Mouse (Mus musculus) MEL-GATA-1-ER (cell line): ENCODE measurements around the gene Tcf7l1.

ENCODE experiments used
- DNase-seq: peaks from one replicate; pipeline ENCODE4 v3.0.0-alpha.2; 2012; ENCODE audit warnings: low read depth; ENCODE audit errors: extremely low read depth

Gene Tcf7l1

DNA sequence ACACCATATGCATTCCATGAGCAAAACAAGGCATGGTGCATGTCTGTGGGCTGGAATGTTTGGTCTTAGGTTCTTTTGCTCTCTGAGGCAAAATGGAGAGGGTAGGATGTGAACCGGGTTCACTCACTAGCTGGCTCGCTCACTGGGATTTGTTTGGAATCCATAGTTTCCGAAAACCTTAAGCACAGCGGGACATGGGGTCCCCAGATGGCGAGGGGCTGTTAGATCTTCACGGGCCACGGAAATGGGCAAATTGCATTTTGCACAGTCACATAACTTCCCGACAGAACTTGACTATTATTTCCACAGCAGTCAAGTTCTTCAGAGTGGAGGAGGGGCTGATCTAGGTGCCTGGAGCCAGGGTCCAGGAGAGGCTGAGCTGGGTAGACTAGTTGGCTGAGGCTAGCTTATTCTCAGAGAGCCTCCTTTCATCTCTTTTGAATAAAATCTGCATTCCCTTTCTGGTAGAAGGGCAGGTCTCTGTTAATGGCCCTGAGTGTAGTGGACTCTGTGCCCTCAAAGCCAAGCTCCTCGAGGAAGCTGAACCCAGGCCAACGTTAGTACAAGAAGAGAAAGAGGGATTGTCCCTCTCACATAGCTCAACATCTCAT is 78.1 kb downstream of the Tcf7l1 start:
- no peak for DNase-seq

GRCm38 (mm10) chr6:72699467-72700126 is 89.5 kb downstream of the Tcf7l1 start:
- DNase-seq: no peak

DNA sequence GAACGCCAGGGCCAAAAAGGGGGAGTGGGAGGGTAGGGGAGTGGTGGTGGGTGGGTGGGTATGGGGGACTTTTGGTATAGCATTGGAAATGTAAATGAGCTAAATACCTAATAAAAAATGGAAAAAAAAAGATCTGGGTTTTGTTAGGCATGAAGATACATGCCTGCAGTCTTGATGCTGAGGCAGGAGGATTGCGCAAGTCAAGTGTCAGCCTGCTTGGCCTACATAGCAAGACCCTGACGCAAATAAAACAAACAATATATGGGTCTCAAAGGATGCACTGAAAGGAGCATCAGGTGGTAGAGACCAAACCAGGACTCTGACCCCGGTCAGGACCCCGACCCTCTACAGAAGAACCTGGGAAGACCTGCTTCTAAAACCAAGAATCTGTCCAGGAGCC is 90.5 kb downstream of the Tcf7l1 start:
- DNase-seq: no peak

DNA sequence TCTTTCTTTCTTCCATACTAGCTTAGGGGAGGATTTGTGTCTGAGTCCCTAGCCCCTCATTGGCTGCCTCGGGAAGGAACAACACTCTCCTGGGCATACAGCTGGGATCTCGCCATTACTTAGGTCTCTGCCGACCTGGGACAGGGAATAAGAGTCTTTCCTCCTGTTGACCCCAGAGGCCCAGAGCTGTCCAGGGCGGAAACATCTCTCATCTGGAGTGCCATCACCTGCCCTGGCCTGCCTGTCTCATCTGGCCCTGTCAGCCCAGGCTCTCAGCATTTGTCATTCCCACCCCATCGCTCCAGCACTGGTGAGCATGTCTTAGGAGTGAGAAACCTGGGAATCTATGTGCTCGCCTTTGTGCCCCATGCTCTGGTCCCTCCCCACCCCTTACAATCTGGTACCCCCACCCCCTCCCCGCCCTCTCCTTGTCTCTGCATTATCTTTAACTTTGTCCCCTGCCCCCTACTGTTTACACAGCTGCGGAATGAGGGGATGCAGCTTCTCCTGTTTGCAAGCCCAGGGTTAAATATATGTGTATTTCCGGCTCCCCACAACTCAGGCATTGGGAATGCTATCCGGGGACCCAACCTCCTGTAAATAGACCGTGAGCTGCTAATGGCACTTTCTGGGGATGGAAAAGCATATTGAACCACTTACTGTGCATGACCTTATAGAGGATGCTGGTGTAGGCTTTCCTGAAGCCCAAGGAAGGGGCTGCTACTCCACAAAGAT is 92.3 kb downstream of the Tcf7l1 start:
- DNase-seq: no peak

DNA sequence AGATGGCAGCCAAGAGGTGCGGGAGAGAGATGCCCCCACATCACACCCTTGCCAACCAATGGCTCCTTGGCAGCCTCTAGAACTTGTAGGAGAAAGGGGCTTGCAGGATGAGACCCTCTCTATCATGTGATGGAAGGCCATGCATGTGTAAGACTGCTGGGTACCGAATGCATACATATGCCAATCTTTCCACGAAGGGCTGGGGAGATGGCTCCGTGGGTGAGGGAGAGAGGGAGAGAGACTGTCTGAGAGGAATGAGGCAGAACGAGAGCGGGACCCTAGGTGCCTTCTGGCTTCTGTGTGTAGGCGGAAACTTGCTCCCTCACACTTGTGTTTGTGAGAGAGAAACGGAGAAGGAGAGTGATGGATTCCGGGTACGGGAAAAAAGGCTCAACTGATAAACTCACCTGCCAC is 94.3 kb downstream of the Tcf7l1 start:
- no peak for DNase-seq

DNA sequence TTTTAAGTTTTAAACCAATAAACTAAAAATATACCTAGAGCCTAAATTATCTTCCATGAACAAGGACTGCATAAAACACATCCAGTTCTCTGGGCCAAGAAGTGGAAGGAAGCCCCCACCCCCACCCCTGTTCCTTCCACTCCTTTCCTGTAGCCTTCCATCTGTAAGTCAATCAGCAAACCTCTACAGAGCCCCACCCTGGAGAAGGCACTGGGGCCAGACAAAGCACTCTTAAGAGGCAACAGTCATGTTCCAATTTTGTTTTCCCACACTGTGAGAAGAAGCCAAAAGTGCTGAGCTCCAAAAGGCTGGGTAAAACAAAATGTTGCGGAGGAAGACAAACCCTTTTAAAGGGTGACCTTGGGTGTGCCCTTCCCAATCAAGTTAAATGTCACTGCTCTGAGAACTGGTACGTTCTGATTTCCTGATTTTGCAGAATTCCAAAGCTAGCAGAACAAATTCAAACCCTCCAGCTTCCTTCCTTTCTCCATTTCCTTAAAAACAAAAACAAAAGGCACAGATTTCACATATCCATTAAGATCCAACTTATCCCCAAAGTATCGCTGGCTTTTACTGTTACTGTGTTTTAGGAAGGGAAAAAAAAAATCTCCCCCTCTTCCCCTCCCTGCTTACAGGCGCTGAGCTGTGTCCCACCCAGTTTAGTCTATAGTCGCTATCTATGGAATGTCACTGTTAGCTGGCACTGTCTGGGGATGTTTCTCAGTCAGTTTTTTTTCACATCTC is 94.8 kb downstream of the Tcf7l1 start:
- no peak for DNase-seq

DNA sequence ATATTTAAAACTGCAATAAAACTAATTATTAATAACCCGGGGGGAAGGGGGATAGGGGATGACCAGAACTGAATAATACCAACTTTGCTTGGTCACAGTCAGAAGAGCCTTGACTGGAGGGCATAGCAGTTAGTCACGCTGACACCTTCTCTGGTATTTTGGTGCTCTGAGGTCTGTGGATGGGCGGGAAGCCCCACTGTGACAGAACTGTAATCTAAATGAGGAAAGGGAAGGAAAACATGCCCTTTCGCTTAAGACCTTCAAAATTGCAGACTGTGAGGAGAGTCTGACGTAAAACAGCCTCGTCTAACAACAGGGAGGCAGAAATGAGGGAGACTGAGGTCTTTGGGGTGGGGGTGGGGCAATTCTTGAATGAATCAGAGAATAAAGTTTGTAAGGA is 96.6 kb downstream of the Tcf7l1 start:
- no peak for DNase-seq

DNA sequence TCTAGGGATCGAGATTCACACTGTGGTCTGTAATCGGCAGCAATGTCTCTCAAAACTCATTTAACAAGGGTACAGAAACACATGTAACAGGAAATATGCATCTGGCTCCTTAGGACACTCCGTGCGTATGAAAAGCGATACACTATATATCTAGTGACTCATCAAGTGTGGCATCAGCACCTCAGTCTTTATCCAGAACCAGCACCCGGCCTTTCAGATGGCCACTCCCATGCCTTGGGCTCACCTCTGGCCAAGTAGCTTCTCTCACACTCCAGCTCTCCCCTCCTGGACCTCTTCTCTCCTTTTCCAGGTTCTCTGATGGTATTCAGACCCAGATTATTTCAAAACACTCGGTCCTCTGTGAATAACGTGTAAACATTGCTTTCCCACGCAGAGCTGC is 97.5 kb downstream of the Tcf7l1 start:
- DNase-seq: no peak

- no peak for DNase-seq
Observed at GRCm38 (mm10) chr6:72690595-72690994, 98.5 kb downstream of the Tcf7l1 start.

DNA sequence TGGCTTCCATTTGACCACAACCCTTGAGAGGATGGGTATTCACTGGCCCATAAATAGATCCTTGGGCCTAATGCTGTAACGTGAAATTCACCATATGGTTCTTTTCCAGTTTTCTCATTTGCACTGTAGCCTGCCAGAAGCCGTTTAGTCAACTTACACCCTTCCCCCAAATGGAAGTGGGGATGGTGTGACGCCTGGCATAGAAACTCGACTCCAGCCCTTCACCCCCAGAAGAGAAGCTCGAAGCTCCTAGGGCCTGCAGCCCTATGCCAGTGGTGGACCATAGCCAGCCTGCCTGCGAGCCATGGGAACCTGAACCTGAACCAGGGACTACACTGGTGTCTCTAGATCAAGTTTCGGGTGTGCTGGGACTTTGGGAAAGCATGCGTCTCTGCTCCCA is 99.1 kb downstream of the Tcf7l1 start:
- no peak for DNase-seq

DNA sequence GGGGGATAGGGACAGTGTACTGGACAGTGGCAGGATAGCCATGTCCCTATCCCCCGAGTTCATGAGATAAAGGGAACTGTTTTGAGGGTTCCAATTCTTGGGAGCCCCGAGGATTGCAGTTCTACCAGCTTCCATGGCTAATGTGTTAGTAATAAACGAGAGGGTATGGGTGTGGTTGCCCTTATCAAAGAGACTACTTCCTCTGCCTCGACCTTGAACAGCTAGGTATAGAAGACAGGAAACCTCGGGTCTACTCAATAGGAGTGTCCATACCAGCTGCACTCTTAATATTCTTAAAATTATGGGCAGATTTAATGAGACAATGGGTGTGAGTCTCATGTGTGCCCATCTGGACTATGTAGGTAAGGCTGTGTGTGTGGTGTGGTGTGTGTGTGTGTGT is 100.0 kb downstream of the Tcf7l1 start:
- DNase-seq: peak; percentile 6

GRCm38 (mm10) chr6:72685165-72685564 is 103.9 kb downstream of the Tcf7l1 start:
- DNase-seq: no peak

- DNase-seq: no peak
Observed at GRCm38 (mm10) chr6:72684260-72684805, 104.7 kb downstream of the Tcf7l1 start.

GRCm38 (mm10) chr6:72682238-72682637 is 106.8 kb downstream of the Tcf7l1 start:
- DNase-seq: no peak

- no peak for DNase-seq
Observed at GRCm38 (mm10) chr6:72680936-72681335, 108.1 kb downstream of the Tcf7l1 start.

DNA sequence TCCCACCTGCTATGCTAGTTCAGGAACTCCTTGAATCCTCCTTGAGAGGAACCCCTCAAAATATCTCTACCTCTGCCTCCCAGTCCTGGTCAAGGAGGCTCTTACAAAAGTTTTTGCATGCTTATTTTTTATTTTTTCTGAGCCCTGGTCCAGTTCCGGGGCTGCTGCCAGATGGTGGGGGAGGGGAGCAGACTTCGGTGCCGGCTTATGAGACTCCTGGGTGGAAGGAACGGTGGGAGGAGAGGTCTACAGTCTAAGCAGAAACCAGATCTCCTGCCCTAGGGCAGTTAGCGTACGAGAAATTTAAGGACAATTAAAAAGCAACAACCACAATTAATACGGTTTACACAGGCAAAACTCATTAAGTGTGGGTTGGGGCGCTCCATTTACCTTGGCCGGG is 110.4 kb downstream of the Tcf7l1 start:
- no peak for DNase-seq

GRCm38 (mm10) chr6:72677510-72678220 is 111.4 kb downstream of the Tcf7l1 start:
- no peak for DNase-seq

- DNase-seq: no peak
Observed at GRCm38 (mm10) chr6:72677079-72677478, 112.0 kb downstream of the Tcf7l1 start.

DNA sequence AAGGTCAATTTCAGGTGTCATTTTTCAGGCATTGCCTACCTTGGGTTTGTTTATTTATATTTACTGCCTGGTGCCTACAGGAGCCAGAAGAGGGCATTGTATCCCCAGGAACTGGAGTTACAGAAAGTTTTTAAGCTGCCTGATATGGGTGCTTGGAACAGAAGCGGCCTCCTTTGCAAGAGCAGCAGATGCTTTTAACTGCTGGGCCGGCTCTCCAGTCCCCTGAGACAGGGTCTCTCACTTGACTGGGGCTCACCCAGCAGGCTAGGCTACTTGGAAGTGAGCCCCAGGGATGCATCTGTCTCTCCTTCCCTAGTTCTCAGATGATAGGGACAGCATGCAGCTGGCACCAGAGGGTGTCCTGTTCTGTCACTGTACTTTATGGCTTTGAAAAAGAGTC is 112.7 kb downstream of the Tcf7l1 start:
- DNase-seq: no peak

GRCm38 (mm10) chr6:72673751-72674150 is 115.3 kb downstream of the Tcf7l1 start:
- no peak for DNase-seq

DNA sequence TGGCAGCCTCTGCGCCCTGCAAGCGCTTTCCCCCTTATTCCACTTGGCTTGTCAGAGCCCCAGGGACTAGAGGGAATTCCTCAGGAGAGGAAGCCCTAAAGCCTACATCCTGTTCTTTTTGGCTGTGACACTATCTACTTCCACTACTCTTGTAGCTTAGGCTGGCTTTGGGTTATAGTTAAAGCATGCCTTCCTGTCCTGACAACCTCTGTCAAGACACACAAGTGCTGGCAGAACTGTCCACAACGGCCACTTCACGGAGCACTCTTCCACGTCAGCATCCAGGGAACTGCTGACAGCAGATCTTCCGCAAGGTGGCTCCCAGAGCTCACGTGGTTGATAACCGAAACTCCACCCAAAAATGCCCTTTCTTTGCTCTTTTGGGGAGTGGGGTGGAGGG is 117.9 kb downstream of the Tcf7l1 start:
- no peak for DNase-seq
